Mouse (Mus musculus): Measurements from ENCODE around the gene Rassf5. TPM values are rescaled to one million over a fixed set of nuclear protein-coding genes. Genes with fewer than 3 reads are reported as not detected.

Rassf5 gene
- polyA plus RNA-seq, 2 experiments: 3.1 to 3.2 TPM

DNA sequence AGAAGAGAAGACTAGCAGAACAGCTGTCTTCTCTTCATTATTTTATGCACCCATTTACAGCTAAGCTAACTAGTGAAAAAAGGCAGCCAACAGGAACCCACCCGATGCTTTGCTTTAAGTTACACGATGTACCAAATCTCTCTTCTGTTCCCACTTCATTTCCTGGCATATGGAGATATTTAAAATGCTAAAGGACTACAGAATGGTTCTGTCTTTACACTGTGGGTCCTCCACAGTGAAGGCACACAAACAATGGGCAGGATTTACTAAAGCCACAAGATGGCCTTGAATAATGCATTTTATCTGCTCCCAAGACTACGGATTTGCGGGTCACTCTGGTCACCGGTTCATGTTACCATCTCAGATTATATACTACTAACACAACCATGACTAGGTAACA is 107.9 kb downstream of the Rassf5 start:
- DNase-seq (ENCODE audit: low spot score): no peak
- TF ChIP-seq POLR2A (IDR thresholded peaks at IDR 0.05; ENCODE audit: borderline replicate concordance, extremely low read depth, insufficient read depth, insufficient read length): no peak
- Histone ChIP-seq H3K4me1 (ENCODE audit: control insufficient read depth, insufficient read depth, low read length) (no peaks in the 10 kb centered on the region; the same call in 1 of the 2 replicates), H3K4me2 (replicated peaks; ENCODE audit: low read depth, low read length, severe bottlenecking) (peak overlapping the region; percentile 93; the same call in 1 of the 2 replicates), H3K27me3 (ENCODE audit: control insufficient read depth, insufficient read depth, low read length) (no peaks in the 10 kb centered on the region), H3K27ac (replicated peaks; ENCODE audit: low read depth, low read length) (no peak overlapping the region), H3K36me3 (ENCODE audit: control insufficient read depth, insufficient read depth, low read length) (no peaks in the 10 kb centered on the region), H3K9me3 (ENCODE audit: control insufficient read depth, low read length) (no peaks in the 10 kb centered on the region), H3K9ac (ENCODE audit: low read depth, low read length, severe bottlenecking) (no peak overlapping the region), H3K4me3 (replicated peaks; ENCODE audit: low read length) (peak overlapping the region; percentile 79)
- no peak for ATAC-seq (ENCODE audit: low FRiP score, low read depth)
- WGBS: 25% methylated on average over 5 of the region's 5 CpGs

- ATAC-seq (ENCODE audit: low FRiP score, low read depth): no peak
- no peak for DNase-seq (ENCODE audit: low spot score)
- H3K27ac ChIP-seq (replicated peaks; ENCODE audit: low read depth, low read length): no peak overlapping the region
- 75% methylated on average over 10 of the region's 10 CpGs for WGBS
- no peak overlapping the region for H3K4me3 ChIP-seq (replicated peaks; ENCODE audit: low read length)
- TF ChIP-seq POLR2A (IDR thresholded peaks at IDR 0.05; ENCODE audit: borderline replicate concordance, extremely low read depth, insufficient read depth, insufficient read length): no peak
- H3K9me3 ChIP-seq (ENCODE audit: control insufficient read depth, low read length): no peaks in the 10 kb centered on the region
- H3K4me2 ChIP-seq (replicated peaks; ENCODE audit: low read depth, low read length, severe bottlenecking): no peak overlapping the region
- H3K36me3 ChIP-seq (ENCODE audit: control insufficient read depth, insufficient read depth, low read length): no peaks in the 10 kb centered on the region
- H3K9ac ChIP-seq (ENCODE audit: low read depth, low read length, severe bottlenecking): no peak overlapping the region
- no peaks in the 10 kb centered on the region; the same call in 1 of the 2 replicates for H3K4me1 ChIP-seq (ENCODE audit: control insufficient read depth, insufficient read depth, low read length)
- no peaks in the 10 kb centered on the region for H3K27me3 ChIP-seq (ENCODE audit: control insufficient read depth, insufficient read depth, low read length)
These were observed 109.0 kb downstream of the Rassf5 start for GRCm38 (mm10) chr1:131135960-131136629.

GRCm38 (mm10) chr1:131134942-131135522 is 110.0 kb downstream of the Rassf5 start:
- Histone ChIP-seq H3K9me3 (ENCODE audit: control insufficient read depth, low read length) (no peaks in the 10 kb centered on the region), H3K4me2 (replicated peaks; ENCODE audit: low read depth, low read length, severe bottlenecking) (no peak overlapping the region), H3K9ac (ENCODE audit: low read depth, low read length, severe bottlenecking) (no peak overlapping the region), H3K36me3 (ENCODE audit: control insufficient read depth, insufficient read depth, low read length) (no peaks in the 10 kb centered on the region), H3K27ac (replicated peaks; ENCODE audit: low read depth, low read length) (no peak overlapping the region), H3K4me3 (replicated peaks; ENCODE audit: low read length) (no peak overlapping the region), H3K4me1 (ENCODE audit: control insufficient read depth, insufficient read depth, low read length) (no peaks in the 10 kb centered on the region; the same call in 1 of the 2 replicates), H3K27me3 (ENCODE audit: control insufficient read depth, insufficient read depth, low read length) (no peaks in the 10 kb centered on the region)
- no peak for ATAC-seq (ENCODE audit: low FRiP score, low read depth)
- no peak for DNase-seq (ENCODE audit: low spot score)
- WGBS: 76% methylated on average over 8 of the region's 8 CpGs
- no peak for TF ChIP-seq POLR2A (IDR thresholded peaks at IDR 0.05; ENCODE audit: borderline replicate concordance, extremely low read depth, insufficient read depth, insufficient read length)

GRCm38 (mm10) chr1:131134231-131134630 is 110.8 kb downstream of the Rassf5 start:
- DNase-seq (ENCODE audit: low spot score) (no peak), ATAC-seq (ENCODE audit: low FRiP score, low read depth) (no peak)
- Histone ChIP-seq H3K9ac (ENCODE audit: low read depth, low read length, severe bottlenecking) (no peak overlapping the region), H3K4me3 (replicated peaks; ENCODE audit: low read length) (no peak overlapping the region), H3K27ac (replicated peaks; ENCODE audit: low read depth, low read length) (no peak overlapping the region), H3K36me3 (ENCODE audit: control insufficient read depth, insufficient read depth, low read length) (peaks cover 4% of the 10 kb centered on the region), H3K4me1 (ENCODE audit: control insufficient read depth, insufficient read depth, low read length) (no peaks in the 10 kb centered on the region; the same call in 1 of the 2 replicates), H3K27me3 (ENCODE audit: control insufficient read depth, insufficient read depth, low read length) (no peaks in the 10 kb centered on the region), H3K9me3 (ENCODE audit: control insufficient read depth, low read length) (no peaks in the 10 kb centered on the region), H3K4me2 (replicated peaks; ENCODE audit: low read depth, low read length, severe bottlenecking) (no peak overlapping the region)
- 66% methylated on average over 6 of the region's 6 CpGs for WGBS
- no peak for TF ChIP-seq POLR2A (IDR thresholded peaks at IDR 0.05; ENCODE audit: borderline replicate concordance, extremely low read depth, insufficient read depth, insufficient read length)

Other genes with a start within 250 kb of the Rassf5 start
- 0.05 and 0.06 TPM in 2 replicates for gene Il10, start 225.4 kb downstream of the Rassf5 start, polyA plus RNA-seq (2012; rRNA removed)
- not detected in 2 replicates for gene Il10, start 225.4 kb downstream of the Rassf5 start, polyA plus RNA-seq (2014; fragmentation: Nextera tagmentation; extraction: Ambion mirVana)
- gene Mapkapk2, start 147.4 kb downstream of the Rassf5 start, polyA plus RNA-seq (2012; rRNA removed): 60.9 and 70.0 TPM in 2 replicates
- 49.9 and 51.6 TPM in 2 replicates for gene Mapkapk2, start 147.4 kb downstream of the Rassf5 start, polyA plus RNA-seq (2014; fragmentation: Nextera tagmentation; extraction: Ambion mirVana)
- gene Dyrk3, start 106.9 kb downstream of the Rassf5 start, polyA plus RNA-seq (2012; rRNA removed): 1.6 and 1.7 TPM in 2 replicates
- 2.3 and 2.7 TPM in 2 replicates for gene Dyrk3, start 106.9 kb downstream of the Rassf5 start, polyA plus RNA-seq (2014; fragmentation: Nextera tagmentation; extraction: Ambion mirVana)
- gene Eif2d, start 92.1 kb downstream of the Rassf5 start, polyA plus RNA-seq (2012; rRNA removed): 59.8 and 60.7 TPM in 2 replicates
- 61.9 and 64.8 TPM in 2 replicates for gene Eif2d, start 92.1 kb downstream of the Rassf5 start, polyA plus RNA-seq (2014; fragmentation: Nextera tagmentation; extraction: Ambion mirVana)
- 13.4 and 13.8 TPM in 2 replicates for gene Ikbke, start 34.3 kb upstream of the Rassf5 start, polyA plus RNA-seq (2012; rRNA removed)
- gene Ikbke, start 34.3 kb upstream of the Rassf5 start, polyA plus RNA-seq (2014; fragmentation: Nextera tagmentation; extraction: Ambion mirVana): 4.2 and 6.6 TPM in 2 replicates

Data from limb, embryonic 14.5 days (tissue).